Mouse (Mus musculus) lung, adult 2 months (tissue): ENCODE measurements at regions not wholly inside any gene's neighbourhood (a gene's known extent, or its start where the extent isn't known, plus 50 kb on each side); places are given as distances from the start of the nearest gene placed in this dataset.

ENCODE experiments used
- CTCF ChIP-seq: fragments of 200-500 bp; IDR thresholded peaks from 2 replicates; pipeline ENCODE4 v1.5.1; 2011; ENCODE audit warnings: mild to moderate bottlenecking, low read length, control low read depth; ENCODE audit not compliant: insufficient read depth
- POLR2A ChIP-seq: fragments of 200-500 bp; IDR thresholded peaks from 2 replicates; pipeline ENCODE4 v1.6.1; 2011; ENCODE audit warnings: low read depth, mild to moderate bottlenecking, control low read depth, low read length, borderline replicate concordance; ENCODE audit errors: extremely low read depth

- TF ChIP-seq CTCF, result no peak
- no peak for TF ChIP-seq POLR2A
Measured at GRCm38 (mm10) chr6:16725256-16725655, 173.0 kb downstream of the Tfec start.
